Mouse (Mus musculus) heart, postnatal 0 days (tissue): ENCODE measurements around the gene Fchsd2. TPM values are rescaled to one million over a fixed set of nuclear protein-coding genes. Genes with fewer than 3 reads are reported as not detected.
A peak's percentile ranks its signal among the peaks of the same experiment; 100 is the strongest.

Source experiments
- ATAC-seq: fragments of 200-750 bp; cut with Nextera tagmentation; 2 replicates; pipeline ENCODE4 v1.8.0; 2017; ENCODE audit warnings: low read depth, moderate number of reproducible peaks, moderate library complexity; ENCODE audit not compliant: insufficient read depth
- DNase-seq: peaks from one replicate; pipeline ENCODE4 v3.0.0-alpha.2; 2016; ENCODE audit warnings: low spot score
- H3K27ac ChIP-seq: fragments of 300-500 bp; sonication (generic); 2 replicates; pipeline ENCODE4 v1.5.1; 2014; ENCODE audit warnings: low read depth, mild to moderate bottlenecking
- H3K27me3 ChIP-seq: fragments of 300-500 bp; sonication (generic); 2 replicates; pipeline ENCODE4 v1.6.1; 2014; ENCODE audit warnings: low read length, mixed read lengths; ENCODE audit not compliant: control insufficient read depth, insufficient read depth
- H3K36me3 ChIP-seq: fragments of 300-500 bp; sonication (generic); replicated peaks from 2 replicates; pipeline ENCODE4 v1.6.1; 2014; ENCODE audit warnings: low read length, mixed read lengths; ENCODE audit not compliant: control insufficient read depth, insufficient read depth
- H3K4me1 ChIP-seq: fragments of 300-500 bp; sonication (generic); 2 replicates; pipeline ENCODE4 v1.6.1; 2014; ENCODE audit warnings: antibody characterized with exemption; ENCODE audit not compliant: control insufficient read depth, insufficient read depth
- H3K4me2 ChIP-seq: fragments of 300-500 bp; sonication (generic); 2 replicates; pipeline ENCODE4 v1.6.1; 2014; ENCODE audit warnings: low read depth, mild to moderate bottlenecking, low read length, moderate library complexity
- H3K4me3 ChIP-seq: fragments of 300-500 bp; sonication (generic); 2 replicates; pipeline ENCODE4 v1.5.1; 2014; ENCODE audit warnings: low read depth, low read length
- H3K9ac ChIP-seq: fragments of 300-500 bp; sonication (generic); replicated peaks from 2 replicates; pipeline ENCODE4 v1.6.1; 2014; ENCODE audit warnings: low read depth, low read length, mixed read lengths
- H3K9me3 ChIP-seq: fragments of 300-500 bp; sonication (generic); replicated peaks from 2 replicates; pipeline ENCODE4 v1.6.1; 2016; ENCODE audit warnings: low read length; ENCODE audit not compliant: control insufficient read depth
- CTCF ChIP-seq: IDR thresholded peaks from 2 replicates; pipeline ENCODE4 v1.5.1; 2016; ENCODE audit warnings: antibody characterized with exemption, control low read depth, low read depth
- EP300 ChIP-seq: IDR thresholded peaks from 2 replicates; pipeline ENCODE4 v1.6.1; 2016; ENCODE audit warnings: antibody characterized with exemption, low read depth
- WGBS: fragments of 180-500 bp; shearing (Covaris S2); extraction: QIAGEN DNeasy Blood & Tissue Kit; methylation state at CpG from one replicate; pipeline ENCODE4 v1.1.7; 2014; 5-methylcytosine and 5-hydroxymethylcytosine counted together
- polyA plus RNA-seq: library from polyadenylated mRNA; unstranded; fragments of >200 nt; fragmentation: Nextera tagmentation; extraction: Ambion mirVana; gene quantifications from 2 replicates; pipeline ENCODE4 v1.2.1, GENCODE M21; 2015
- total RNA-seq: library from RNA; depleted of rRNA; stranded (reverse); fragments of >200 nt; gene quantifications from 2 replicates; pipeline ENCODE4 v1.2.3, GENCODE M21; 2014; ENCODE audit warnings: low replicate concordance

Fchsd2 gene
- total and polyA plus RNA-seq, 2 experiments from 2014 or later: 8.7 to 19.3 TPM

DNA sequence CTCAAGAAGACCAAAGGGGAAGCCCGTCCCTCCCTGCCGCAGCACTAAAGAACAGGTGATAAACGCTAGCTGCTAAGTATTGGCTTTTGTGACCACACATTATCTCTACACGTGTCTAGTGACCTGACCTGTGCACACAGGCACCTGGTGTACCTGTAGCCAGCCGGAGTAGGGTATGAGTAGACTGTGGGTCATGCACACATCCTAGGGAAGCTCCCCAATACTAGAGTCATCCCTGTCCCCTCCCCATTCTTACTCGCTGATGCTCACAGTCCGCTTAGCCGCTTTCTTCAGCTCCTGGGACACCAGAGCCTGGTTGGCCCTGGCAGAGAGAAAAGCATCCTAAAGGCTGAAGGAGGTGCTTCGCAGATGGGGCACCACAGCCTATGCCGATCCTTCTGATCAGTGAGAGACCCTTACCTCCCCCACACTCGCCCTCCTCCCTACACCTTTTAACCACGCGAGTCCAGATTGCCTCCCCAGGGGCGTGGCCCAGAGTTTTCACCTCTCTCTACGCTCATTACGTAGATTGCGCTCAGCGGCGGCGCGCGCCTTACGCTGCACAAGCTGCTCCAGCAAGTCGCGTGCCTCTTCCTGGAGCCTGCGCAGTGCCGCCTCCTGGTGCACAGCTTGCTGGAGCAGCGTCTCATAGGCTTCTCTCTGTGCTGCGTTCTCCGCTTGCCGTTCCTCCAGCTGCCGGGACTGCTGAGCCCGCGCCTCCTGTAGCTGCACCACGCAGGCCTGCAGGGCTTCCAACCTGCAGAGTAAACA, 203.8 kb downstream of the Fchsd2 start:
- 18% methylated on average over 35 of the region's 35 CpGs for WGBS
- no peak overlapping the region for H3K27ac ChIP-seq
- peaks cover 8% of the 10 kb centered on the region for H3K4me1 ChIP-seq
- H3K4me2 ChIP-seq: peak overlapping the region; percentile 57
- H3K36me3 ChIP-seq: peaks cover 25% of the 10 kb centered on the region
- H3K9ac ChIP-seq: no peak overlapping the region
- no peaks in the 10 kb centered on the region for H3K9me3 ChIP-seq
- ATAC-seq (peak; percentile 69), DNase-seq (peak; percentile 74)
- H3K4me3 ChIP-seq: 0 out of 2 replicates have a peak overlapping the region, but pooled peaks have one; percentile 15
- no peaks in the 10 kb centered on the region for H3K27me3 ChIP-seq
- peak; percentile 51 for TF ChIP-seq CTCF
- no peak for TF ChIP-seq EP300

DNA sequence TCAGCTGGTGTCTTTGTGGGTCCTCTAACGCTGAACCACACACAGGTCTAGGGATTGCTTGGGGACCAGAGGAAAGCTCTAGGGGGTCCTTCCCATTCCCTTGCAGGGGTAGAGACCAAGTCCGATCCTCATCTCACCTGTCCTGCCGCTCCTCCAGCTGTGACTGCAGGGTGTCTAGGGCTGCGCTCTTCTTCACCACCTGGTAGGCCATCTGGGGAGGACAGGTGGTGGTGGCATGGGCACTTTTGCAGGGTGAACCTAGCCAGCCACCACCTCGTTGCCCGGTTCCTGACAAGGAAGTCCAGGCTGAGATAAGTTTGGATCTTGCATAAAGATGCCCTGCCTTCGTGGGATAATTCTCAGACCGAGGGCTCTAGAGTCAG, 204.4 kb downstream of the Fchsd2 start:
- H3K27ac ChIP-seq: no peak overlapping the region
- H3K4me3 ChIP-seq: 0 out of 2 replicates have a peak overlapping the region, but pooled peaks have one; percentile 15
- 43% methylated on average over 8 of the region's 8 CpGs for WGBS

DNA sequence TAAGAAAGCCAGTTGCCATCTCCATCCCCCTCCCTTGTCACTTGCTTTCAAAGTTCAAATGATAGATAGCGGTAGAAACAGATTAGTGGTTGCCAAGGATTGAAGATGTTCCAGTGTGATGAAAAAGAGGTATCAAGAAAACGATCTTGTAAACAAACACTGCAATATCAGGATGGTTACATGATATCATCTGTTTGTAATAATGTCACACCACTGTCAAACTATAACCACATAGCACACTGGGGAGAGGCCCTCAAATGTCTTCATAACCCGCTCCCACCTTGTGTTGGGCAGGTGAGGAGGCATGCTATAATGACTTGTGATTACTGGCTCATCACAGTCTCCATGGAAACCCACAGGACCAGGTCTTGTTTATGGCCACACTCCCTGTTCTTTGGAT, 205.7 kb downstream of the Fchsd2 start:
- 87% methylated on average over 3 of the region's 3 CpGs for WGBS
- H3K4me3 ChIP-seq: no peak overlapping the region
- no peak for DNase-seq
- ATAC-seq: no peak
- no peaks in the 10 kb centered on the region for H3K27me3 ChIP-seq
- TF ChIP-seq CTCF: no peak
- no peak for TF ChIP-seq EP300
- peaks cover 19% of the 10 kb centered on the region for H3K36me3 ChIP-seq
- peaks cover 11% of the 10 kb centered on the region for H3K4me1 ChIP-seq
- H3K4me2 ChIP-seq: no peak overlapping the region
- no peak overlapping the region for H3K9ac ChIP-seq
- no peak overlapping the region for H3K27ac ChIP-seq
- no peaks in the 10 kb centered on the region for H3K9me3 ChIP-seq

More for the DNA sequence above, 204.4 kb downstream of the Fchsd2 start:
- Histone ChIP-seq H3K27me3 (no peaks in the 10 kb centered on the region), H3K4me1 (peaks cover 8% of the 10 kb centered on the region), H3K9ac (no peak overlapping the region), H3K4me2 (peak overlapping the region; percentile 57), H3K9me3 (no peaks in the 10 kb centered on the region), H3K36me3 (peaks cover 20% of the 10 kb centered on the region)
- ATAC-seq (no peak), DNase-seq (no peak)
- TF ChIP-seq EP300: no peak
- TF ChIP-seq CTCF: no peak

DNA sequence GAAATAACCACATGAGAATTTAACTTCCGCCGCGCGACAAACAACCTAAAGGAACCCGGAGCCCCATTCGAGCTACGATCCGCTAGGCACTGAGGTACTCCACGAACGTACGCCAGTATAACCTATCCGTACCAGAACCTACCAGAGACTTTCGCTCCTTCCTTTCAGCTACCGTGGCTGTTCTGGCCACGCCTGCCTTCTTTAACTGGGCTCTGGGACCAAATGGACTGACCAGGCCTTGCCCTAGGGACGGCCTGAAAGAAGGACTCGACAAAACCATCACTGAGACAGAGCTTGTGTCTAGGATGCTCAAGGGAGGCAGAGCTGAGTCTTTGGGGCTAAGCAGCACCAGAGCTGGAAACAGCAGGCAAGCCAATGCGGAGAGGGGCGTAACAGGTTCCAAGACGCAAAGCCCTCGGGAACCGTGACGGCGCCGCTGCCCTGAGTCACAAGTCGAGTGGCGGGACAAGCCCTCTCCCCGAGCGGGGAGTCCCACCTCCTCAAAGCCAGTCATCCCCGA, 208.8 kb downstream of the Fchsd2 start:
- DNase-seq (peak; percentile 61), ATAC-seq (peak; percentile 35)
- no peaks in the 10 kb centered on the region for H3K36me3 ChIP-seq
- H3K27me3 ChIP-seq: no peaks in the 10 kb centered on the region
- WGBS: under 1% methylated on average over 30 of the region's 30 CpGs
- peak overlapping the region; percentile 84 for H3K27ac ChIP-seq
- H3K4me3 ChIP-seq: peak overlapping the region; percentile 78
- H3K9ac ChIP-seq: peak overlapping the region; percentile 69
- TF ChIP-seq CTCF (no peak), EP300 (no peak)
- H3K4me1 ChIP-seq: peaks cover 11% of the 10 kb centered on the region
- peak overlapping the region; percentile 88 for H3K4me2 ChIP-seq
- no peaks in the 10 kb centered on the region for H3K9me3 ChIP-seq

DNA sequence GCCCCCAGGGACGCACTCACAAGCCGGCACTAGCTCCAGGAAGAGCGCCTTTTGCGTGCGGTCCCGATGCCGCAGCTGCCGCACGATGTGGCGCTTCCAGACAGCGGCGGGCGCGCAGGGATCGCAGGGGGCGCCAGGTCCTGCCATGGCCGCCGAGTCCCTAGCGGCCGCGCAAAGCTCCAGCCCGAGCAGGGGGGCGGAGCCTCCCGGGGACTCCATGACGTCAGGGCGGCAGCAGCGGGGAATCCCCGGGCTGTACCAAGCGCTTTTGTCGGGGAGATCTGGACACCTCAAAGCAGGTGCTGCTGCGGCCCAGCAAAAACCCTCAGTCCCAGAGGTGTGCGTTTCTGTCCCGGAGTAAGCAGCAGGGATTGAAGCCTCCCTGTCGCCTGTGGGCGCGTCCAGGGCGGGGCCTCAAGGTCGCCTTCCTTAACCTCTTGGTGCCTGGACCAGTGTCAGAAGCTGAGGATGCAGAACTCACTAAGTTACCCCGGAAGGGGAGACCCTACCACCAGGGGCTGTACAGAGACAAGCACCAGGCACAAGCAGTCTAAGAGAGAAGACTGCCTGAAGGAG, 209.3 kb downstream of the Fchsd2 start, which contains the start of gene Atg16l2:
Atg16l2 (minus strand) TSS at position 371 of the 576 bp plus-strand sequence.
- peak; percentile 97 for ATAC-seq
- TF ChIP-seq EP300 (peak; percentile 86; the same call in 1 of the 2 replicates), CTCF (peak; percentile 47)

More for the DNA sequence above, 209.3 kb downstream of the Fchsd2 start, which contains the start of gene Atg16l2:
- Histone ChIP-seq H3K27me3 (no peaks in the 10 kb centered on the region), H3K9ac (peak within 1 kb of the TSS; percentile 69), H3K4me2 (peak within 1 kb of the TSS; percentile 88), H3K36me3 (no peaks in the 10 kb centered on the region), H3K4me3 (peak within 1 kb of the TSS; percentile 78), H3K4me1 (peaks cover 9% of the 10 kb centered on the region), H3K9me3 (no peaks in the 10 kb centered on the region), H3K27ac (peak within 1 kb of the TSS; percentile 84)
- DNase-seq: peak; percentile 96
- WGBS: under 1% methylated on average over 39 of the region's 39 CpGs
